Mouse (Mus musculus) lung, postnatal 14 days (tissue): Measurements from ENCODE around the gene Ajm1.

Experiments used
- DNase-seq: peaks from one replicate; pipeline ENCODE4 v3.0.0; 2021

The Ajm1 gene

GRCm38 (mm10) chr2:25583120-25583481, 1.5 kb upstream of the Ajm1 start:
- no peak for DNase-seq

- DNase-seq: no peak
Observed at GRCm38 (mm10) chr2:25582466-25583119, 1.0 kb upstream of the Ajm1 start.

- no peak for DNase-seq
Observed at GRCm38 (mm10) chr2:25581901-25582301, 344 bp upstream of the Ajm1 start.

GRCm38 (mm10) chr2:25580621-25581101, 896 bp downstream of the Ajm1 start:
- DNase-seq: no peak

GRCm38 (mm10) chr2:25579737-25580460, 1.7 kb downstream of the Ajm1 start:
- peak; percentile 60 for DNase-seq

- DNase-seq: no peak
Observed at GRCm38 (mm10) chr2:25578796-25579736, 2.5 kb downstream of the Ajm1 start.

- no peak for DNase-seq
Observed at GRCm38 (mm10) chr2:25577951-25578795, 3.4 kb downstream of the Ajm1 start.

- no peak for DNase-seq
Observed at GRCm38 (mm10) chr2:25576965-25577891, 4.3 kb downstream of the Ajm1 start.

- no peak for DNase-seq
Observed at GRCm38 (mm10) chr2:25576028-25576850, 5.3 kb downstream of the Ajm1 start.

- peak; percentile 48 for DNase-seq
Observed at GRCm38 (mm10) chr2:25575432-25576027, 6.0 kb downstream of the Ajm1 start.

GRCm38 (mm10) chr2:25574579-25575431, 6.8 kb downstream of the Ajm1 start, which contains the start of the genes Mamdc4 and Phpt1:
TSS of gene Mamdc4 (minus strand) at chr2:25574845.
TSS of gene Phpt1 (minus strand) at chr2:25575224.
- DNase-seq: peak; percentile 96

GRCm38 (mm10) chr2:25574136-25574535, 7.4 kb downstream of the Ajm1 start:
- no peak for DNase-seq

GRCm38 (mm10) chr2:25573068-25573467, 8.5 kb downstream of the Ajm1 start:
- DNase-seq: no peak

- DNase-seq: no peak
Observed at GRCm38 (mm10) chr2:25571221-25571620, 10.3 kb downstream of the Ajm1 start.

GRCm38 (mm10) chr2:25569323-25569722, 12.2 kb downstream of the Ajm1 start:
- DNase-seq: no peak

GRCm38 (mm10) chr2:25568473-25569019, 13.0 kb downstream of the Ajm1 start:
- no peak for DNase-seq

GRCm38 (mm10) chr2:25566558-25566957, 15.0 kb downstream of the Ajm1 start:
- no peak for DNase-seq

- DNase-seq: no peak
Observed at GRCm38 (mm10) chr2:25565741-25566140, 15.8 kb downstream of the Ajm1 start.
